Mouse (Mus musculus): Measurements from ENCODE around the gene Fam76a.
A peak's percentile ranks its signal among the peaks of the same experiment; 100 is the strongest.
"Not testable (repeated sequence)": the region's sequence is repeated elsewhere in the genome, so short reads cannot be mapped to it uniquely, and the experiment has no call there.

Gene Fam76a

GRCm38 (mm10) chr4:132945261-132946046 is 23.1 kb upstream of the Fam76a start:
- DNase-seq (ENCODE audit: low spot score in 2 of 2) = peak; percentile 80 to 86

GRCm38 (mm10) chr4:132944776-132945175 is 22.4 kb upstream of the Fam76a start:
- no peak for DNase-seq (ENCODE audit: low spot score in 2 of 2)

- DNase-seq (ENCODE audit: low spot score in 2 of 2) = no peak
Observed at GRCm38 (mm10) chr4:132944106-132944505, 21.7 kb upstream of the Fam76a start.

- no peak for DNase-seq (ENCODE audit: low spot score in 2 of 2)
Observed at GRCm38 (mm10) chr4:132943088-132943487, 20.7 kb upstream of the Fam76a start.

DNA sequence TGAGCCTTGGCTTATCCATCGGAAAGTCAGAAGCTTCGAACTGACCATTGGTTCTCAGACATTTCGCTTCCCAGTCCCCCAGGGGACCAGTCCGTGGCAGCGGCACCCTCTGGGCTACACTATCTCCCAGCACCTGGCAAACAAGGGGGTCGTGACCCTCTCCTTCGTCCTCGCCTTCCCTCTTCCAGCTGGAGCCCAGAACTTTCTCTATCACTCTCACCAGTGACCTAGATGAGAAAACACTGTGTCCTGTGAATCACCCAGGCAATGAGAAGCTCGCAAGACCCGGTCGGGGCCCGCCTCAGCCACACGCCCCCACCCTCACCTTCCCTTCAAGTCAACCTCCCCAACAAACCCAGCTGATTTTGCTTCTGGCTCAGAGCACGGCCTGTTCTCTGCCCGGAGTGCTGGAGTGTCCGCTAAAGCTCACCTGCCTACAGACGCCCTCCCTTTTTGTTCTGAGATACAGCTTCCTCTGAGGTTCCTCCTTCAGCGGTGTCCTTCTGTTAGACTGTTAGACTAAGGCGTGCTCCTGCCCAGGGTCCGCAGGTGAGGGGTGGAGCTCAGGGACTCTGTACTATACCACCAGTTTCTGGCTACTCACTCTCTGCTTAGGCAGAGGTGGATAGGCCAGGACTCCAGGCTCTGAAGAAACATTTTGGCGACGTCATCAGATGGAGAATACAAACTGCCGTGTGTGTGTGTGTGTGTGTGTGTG is 18.8 kb upstream of the Fam76a start:
- no peak for DNase-seq (ENCODE audit: low spot score in 2 of 2)

DNA sequence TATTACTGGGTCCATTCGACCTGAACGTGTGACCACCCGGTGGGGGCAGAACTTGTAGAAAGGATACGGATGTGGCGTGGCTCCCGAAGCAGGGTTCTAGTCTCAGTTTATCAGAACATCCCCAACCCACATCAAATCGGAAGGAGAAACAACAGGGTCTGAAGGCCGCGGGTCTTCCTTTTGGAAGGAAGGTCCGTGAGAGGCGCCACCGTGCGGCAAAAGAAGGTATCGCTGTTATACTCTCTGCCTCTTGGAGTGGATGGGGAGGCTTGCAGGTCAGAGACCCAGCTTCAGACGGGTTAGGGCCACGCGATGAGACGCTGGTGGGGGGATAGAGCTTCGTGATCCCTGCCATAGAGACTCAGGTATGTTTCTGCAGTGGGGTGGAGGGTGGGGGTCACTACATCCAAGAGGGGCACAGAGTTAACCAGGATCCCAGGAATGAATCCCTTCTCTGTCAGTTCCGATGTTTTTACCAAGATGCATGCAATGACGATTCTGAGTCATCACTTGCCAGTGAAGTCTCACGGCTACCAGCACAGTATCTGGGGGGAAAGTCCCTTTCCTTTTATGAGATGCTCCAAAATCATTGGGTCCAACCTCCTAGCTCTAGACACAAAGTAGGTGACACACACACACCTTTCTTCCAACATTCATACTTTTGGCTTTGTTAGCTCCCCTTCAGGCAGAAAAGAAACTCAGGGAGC is 17.2 kb upstream of the Fam76a start:
- peak; percentile 57 to 82 for DNase-seq (ENCODE audit: low spot score in 2 of 2)

DNA sequence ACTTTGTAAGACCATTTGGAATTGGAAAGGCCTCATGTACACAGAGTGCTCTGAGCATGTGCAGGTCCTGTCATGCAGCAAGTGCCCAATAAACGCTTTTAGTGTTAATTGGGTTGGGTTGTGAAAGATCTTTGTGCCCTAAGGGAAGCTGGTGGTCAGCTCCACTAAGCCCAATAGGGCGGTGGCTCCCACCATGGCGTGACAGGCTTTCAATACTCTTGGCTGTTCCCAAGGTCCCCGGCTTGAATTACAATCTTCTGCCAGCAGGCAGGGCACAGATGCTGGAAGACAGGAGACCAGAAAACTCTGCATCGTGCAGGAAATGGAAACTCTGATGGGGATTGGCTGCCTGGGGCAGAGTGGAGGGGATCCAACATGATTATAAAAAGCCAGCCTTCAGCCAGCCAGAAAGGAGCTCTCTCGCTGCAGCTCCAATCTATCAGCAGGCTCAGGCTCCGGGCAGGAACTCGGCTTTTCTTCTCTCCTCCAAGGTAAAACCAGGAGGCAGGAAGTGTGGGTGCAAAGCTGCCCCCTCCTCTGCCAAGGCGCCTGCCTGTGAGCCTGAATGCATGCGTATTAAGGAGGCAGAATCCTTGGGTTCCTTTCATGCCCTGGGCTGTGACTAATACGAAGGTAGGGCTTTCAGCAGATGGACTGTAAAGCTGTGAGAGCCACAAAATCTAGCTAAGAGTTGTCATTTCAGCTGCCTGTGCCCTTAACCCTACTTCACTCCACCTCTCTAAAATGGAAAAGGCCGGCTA is 16.0 kb upstream of the Fam76a start:
- no peak for DNase-seq (ENCODE audit: low spot score in 2 of 2)

GRCm38 (mm10) chr4:132934639-132935038 is 12.3 kb upstream of the Fam76a start:
- DNase-seq (ENCODE audit: low spot score in 2 of 2) = no peak

DNA sequence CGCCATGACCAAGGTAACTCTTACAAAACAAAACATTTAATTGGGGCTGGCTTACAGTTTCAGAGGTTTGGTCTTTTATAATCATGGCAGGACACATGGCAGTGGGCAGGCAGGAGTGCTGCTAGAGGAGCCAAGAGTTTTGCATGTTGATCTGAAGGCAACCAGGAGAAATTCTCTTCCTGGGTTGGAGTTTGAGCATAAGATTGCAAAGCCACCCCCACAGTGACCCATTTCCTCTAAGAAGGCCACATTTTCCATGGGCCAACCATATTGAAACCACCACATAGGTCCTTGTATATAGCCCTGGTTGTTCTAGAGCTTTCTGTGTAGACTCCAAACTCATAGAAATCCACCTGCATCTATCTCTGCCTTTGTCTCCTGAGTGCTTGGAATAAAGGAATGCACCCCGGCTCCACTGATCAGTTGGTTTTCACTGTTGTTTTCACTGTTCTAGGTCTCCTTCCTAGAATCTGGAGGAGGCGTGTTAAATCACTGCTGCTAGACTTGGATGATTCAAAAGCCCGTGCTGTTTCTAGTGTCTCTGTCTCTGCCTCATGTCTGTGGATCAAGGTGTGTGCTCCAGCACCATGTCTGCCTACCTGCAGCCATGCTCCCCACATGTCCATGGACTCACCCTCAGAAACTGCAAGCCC is 10.5 kb upstream of the Fam76a start:
- no peak for DNase-seq (ENCODE audit: low spot score in 2 of 2)

DNA sequence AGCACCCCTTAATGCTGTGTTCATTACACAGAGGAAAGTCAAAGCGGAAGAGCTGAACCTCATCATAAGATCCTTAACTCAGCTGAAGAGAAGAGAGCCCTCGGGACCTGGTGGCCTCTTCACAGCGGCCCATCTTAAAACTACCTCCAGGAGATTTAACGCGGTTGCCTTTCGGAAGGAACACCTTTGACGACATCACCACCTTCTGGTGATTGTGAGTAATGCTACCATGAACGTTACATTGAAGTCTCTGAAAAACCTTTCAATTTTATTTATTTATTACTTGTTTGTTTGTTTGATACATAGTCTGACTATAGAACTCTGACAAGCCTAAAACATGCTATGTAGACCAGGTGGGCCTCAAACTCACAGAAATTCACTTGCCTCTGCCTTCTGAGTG is 8.4 kb upstream of the Fam76a start:
- no peak for DNase-seq (ENCODE audit: low spot score in 2 of 2)

DNA sequence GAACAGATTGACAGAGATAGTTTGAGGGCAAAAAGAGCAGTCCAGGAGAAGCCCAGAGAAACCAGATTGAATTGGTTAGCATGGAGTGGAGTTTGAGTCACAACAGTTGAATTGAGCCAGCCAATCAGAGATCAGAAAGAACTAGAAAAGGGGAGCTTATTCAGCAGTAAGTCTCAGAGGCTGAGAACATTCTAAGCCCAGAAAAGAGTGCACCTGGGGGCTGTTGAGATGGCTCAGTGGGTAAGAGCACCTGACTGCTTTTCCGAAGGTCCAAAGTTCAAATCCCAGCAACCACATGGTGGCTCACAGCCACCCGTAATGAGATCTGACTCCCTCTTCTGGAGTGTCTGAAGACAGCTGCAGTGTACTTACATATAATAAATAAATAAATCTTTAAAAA is 4.2 kb upstream of the Fam76a start:
- not testable (repeated sequence) for DNase-seq (ENCODE audit: low spot score in 2 of 2)

- no peak for DNase-seq (ENCODE audit: low spot score in 2 of 2)
Observed at GRCm38 (mm10) chr4:132922061-132922530, 262 bp downstream of the Fam76a start.

DNA sequence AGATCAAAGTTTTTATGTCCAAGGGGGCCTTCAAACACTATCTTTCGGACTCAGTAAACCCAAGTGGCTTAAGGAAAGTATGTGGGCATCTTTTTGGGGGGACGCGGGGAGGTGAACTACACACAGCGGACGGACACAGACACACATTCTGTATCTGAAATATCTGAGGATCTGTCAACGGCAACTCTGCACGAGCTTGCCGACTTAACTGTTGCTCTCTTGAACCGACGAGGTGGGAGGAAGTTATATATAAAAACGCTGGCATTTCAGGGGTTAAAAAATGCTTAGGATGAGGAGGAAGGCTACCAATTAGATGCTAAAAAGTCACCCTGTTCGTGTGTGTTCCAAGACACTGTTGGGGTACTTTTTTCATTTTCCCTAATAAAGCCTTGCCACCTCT is 870 bp downstream of the Fam76a start:
- DNase-seq (ENCODE audit: low spot score in 2 of 2) = no peak

DNA sequence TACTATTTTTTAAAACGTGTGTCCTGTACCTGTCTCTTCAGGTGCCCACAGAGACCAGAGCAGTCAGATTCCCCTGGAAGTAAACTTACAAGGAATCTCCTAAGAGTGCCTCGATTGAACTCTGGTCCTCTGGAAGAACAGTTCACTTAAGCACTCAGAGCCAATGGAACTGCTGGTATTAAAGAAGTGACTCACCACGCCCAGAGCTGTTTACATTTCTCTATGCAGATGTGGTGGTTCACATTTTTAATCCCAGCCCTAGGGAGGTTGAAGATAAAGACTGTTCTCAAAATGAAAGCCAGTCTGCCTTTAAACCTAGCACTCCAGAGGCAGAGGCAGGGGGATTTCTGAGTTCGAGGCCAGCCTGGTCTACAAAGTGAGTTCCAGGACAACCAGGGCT is 2.2 kb downstream of the Fam76a start:
- DNase-seq (ENCODE audit: low spot score in 2 of 2) = no peak

GRCm38 (mm10) chr4:132918493-132918892 is 3.9 kb downstream of the Fam76a start:
- DNase-seq (ENCODE audit: low spot score in 2 of 2) = not testable (repeated sequence)

DNA sequence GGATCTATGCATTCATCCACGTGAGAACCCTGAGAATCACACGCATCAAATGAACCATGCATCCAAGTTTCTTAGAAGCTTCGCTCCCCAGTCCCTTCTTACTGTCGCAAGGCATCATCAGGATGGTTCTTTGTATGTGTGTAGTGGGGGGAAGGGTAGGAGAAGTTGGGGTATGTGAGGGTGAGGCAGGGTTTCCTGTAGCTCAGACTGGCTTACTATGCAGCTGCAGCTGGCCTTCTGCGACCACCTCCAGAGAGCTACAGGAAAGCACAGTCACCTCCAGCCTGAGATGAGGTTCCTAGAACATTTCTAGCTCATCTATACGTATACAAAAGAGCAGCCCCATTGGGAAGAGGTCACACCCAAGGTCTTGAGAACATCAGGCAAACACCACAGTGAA is 10.2 kb downstream of the Fam76a start:
- DNase-seq (ENCODE audit: low spot score in 2 of 2) = no peak

DNA sequence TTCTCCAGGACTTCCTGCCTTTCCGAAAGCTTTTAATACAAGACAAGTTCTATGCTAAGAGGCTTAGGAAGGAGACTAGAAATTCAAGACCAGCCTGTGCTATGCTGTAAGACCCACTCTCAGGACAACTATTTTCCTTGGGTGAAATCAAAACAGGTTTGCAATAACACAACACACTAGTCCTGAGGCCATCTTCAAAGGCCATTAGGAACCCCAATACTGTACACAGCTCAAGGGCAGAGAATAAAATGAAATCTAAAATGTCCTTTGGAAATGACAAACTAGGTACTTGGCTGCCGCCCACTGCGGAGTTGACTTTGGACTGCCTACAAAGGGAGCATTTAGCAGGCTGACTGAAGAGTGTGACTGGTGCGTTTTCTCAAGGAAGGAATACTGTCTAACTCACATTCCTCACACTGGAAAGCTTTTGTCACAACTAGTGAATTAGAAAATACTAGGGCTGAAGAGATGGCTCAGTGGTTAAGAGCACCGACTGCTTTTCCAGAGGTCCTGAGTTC is 16.5 kb downstream of the Fam76a start:
- no peak for DNase-seq (ENCODE audit: low spot score in 2 of 2)

DNA sequence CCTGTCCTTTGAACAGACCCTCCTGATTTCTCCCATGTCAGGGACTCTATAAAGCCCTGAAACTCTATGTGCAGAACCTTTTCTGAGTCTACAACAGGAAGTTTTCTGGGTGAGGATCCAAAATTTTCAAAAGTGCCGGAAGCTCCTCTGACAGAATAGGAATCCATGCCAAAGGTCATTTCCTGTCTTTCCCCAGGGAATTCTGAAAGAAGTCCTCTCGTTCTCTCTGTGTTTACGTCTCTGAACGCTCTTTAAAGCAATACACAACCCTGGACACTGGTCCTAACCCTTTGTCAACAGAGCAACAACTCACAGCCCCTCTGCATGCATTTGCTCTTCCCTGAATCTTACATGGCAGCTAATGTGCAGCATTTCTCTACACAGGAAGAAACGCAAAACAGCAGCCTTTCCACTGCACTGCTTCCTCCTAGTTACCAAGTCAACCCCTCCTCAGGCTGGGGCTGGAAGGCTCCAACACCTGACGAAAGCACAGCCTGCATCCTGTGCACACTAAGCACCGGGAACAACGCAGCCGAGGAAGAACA is 17.5 kb downstream of the Fam76a start:
- DNase-seq (ENCODE audit: low spot score in 2 of 2) = no peak

DNA sequence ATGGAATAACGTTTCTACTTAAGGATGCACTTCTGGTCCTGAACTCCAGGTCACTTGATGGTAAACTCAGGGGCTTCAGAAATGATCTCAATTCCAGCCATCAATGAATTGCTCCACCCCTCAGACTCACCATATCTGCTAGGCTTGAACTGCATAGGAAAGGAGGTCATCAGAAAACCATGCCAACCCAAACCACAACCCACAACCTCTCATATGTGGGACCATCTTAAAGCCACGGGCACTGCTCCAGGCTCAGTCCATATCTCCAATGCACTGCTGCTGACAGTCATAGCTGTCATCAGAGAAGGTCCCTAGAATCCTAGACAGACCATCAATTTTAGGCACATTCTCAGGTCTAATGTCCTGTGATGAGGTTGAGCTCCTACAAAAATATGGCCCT is 18.3 kb downstream of the Fam76a start:
- DNase-seq (ENCODE audit: low spot score in 2 of 2) = no peak

DNA sequence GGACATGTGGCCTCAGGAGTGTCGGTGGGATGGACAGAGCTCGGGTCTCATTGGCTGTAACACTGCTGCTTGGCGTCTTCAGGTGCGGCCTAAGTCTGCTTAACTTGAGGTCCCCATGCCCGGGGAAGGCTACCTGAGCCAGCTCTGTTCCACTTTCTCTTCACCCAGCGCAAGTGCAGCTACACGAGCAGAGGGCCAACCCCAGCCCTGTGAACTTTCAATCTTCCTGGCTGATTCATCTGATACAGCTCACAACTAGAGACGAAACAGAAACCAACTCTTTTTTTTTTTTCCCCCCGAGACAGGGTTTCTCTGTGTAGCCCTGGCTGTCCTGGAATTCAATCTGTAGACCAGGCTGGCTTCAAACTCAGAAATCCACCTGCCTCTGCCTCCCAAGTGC is 24.2 kb downstream of the Fam76a start:
- no peak for DNase-seq (ENCODE audit: low spot score in 2 of 2)

DNA sequence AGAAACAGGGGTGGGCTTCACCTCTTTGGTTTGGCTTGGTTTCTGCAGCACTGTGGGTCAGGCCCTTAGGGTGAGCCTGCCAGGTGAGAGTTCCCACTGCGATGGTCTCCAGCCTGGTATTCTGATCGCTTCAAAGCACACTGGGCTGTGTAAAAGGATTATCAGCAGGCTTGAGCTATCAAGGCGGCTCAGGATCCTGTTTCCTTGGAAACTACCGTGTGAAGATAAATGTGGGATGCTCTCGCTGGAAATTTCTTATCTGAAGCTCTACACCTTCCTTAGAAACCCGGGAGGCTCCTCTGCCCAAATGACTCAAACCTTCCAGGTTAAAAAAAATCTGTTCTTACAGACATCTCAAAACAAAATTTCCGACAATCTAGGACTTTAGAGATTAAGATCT is 28.0 kb downstream of the Fam76a start:
- DNase-seq (ENCODE audit: low spot score in 2 of 2) = no peak

Measured in urinary bladder, postnatal 4 days (tissue).